Mouse (Mus musculus): ENCODE measurements at regions not wholly inside any gene's neighbourhood (a gene's known extent, or its start where the extent isn't known, plus 50 kb on each side); places are given as distances from the start of the nearest gene placed in this dataset.

DNA sequence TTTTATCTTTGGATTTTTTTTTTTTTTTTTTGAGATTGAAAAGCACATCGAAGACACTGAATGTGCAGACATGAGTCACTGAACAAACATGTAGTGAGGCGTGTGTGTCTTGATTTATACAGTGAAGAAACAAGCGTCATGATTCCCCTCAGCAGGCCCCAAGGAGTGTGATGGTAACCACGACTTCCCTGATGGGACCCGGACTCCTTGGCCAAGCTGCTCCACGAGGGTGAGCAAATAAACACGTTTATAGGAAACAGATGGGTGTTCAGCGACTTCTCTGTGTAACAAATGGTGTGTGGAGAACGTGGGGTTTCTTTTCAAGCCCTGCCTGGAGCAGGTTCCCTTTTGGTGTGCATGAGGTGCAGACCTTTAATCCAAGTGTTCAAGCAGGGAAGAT lies 228.9 kb upstream of the Elac2 start:
- no peak overlapping the region for H3K27ac ChIP-seq (ENCODE audit: low read length)
- no peaks in the 10 kb centered on the region for H3K36me3 ChIP-seq (ENCODE audit: control insufficient read depth, insufficient read depth, low read length)
- ATAC-seq = no peak
- no peak overlapping the region for H3K4me2 ChIP-seq (ENCODE audit: low read length)
- H3K9ac ChIP-seq (ENCODE audit: low read depth, low read length) = no peak overlapping the region
- no peak overlapping the region for H3K4me3 ChIP-seq (ENCODE audit: low read depth, low read length)
- no peaks in the 10 kb centered on the region for H3K27me3 ChIP-seq (ENCODE audit: control insufficient read depth, insufficient read depth, low read depth, low read length)
- WGBS = 69% methylated on average over 9 of the region's 9 CpGs
- H3K9me3 ChIP-seq (replicated peaks; ENCODE audit: control insufficient read depth, low read length, poor library complexity, severe bottlenecking) = no peaks in the 10 kb centered on the region
- peaks cover 5% of the 10 kb centered on the region for H3K4me1 ChIP-seq (ENCODE audit: control insufficient read depth, insufficient read depth, low read length)

DNA sequence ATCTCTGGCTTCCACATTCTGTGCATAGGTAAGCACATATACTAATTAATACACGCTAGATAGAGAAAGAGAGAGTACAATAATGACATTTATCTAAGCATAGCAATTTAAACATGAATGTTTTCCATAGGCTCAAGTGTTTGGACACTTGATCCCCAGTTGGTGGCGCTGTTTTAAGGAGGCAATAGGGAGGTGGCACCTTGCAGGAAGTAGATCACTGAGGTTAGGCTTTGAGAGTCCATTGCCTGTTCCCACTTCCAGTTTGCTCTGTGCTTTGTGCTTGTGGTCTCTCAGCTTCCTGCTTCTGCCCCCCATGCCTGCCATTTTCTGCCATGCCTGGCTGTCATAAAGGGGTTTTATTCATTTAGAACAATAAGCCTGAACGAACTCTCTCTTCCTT lies 226.5 kb upstream of the Elac2 start:
- no peaks in the 10 kb centered on the region for H3K27me3 ChIP-seq (ENCODE audit: control insufficient read depth, insufficient read depth, low read depth, low read length)
- H3K4me1 ChIP-seq (ENCODE audit: control insufficient read depth, insufficient read depth, low read length) = peaks cover 5% of the 10 kb centered on the region
- no peak overlapping the region for H3K4me3 ChIP-seq (ENCODE audit: low read depth, low read length)
- WGBS = 52% methylated on average over 3 of the region's 3 CpGs
- no peak overlapping the region for H3K27ac ChIP-seq (ENCODE audit: low read length)
- no peak overlapping the region for H3K9ac ChIP-seq (ENCODE audit: low read depth, low read length)
- no peak overlapping the region for H3K4me2 ChIP-seq (ENCODE audit: low read length)
- no peaks in the 10 kb centered on the region for H3K36me3 ChIP-seq (ENCODE audit: control insufficient read depth, insufficient read depth, low read length)
- ATAC-seq = no peak
- H3K9me3 ChIP-seq (replicated peaks; ENCODE audit: control insufficient read depth, low read length, poor library complexity, severe bottlenecking) = no peaks in the 10 kb centered on the region

DNA sequence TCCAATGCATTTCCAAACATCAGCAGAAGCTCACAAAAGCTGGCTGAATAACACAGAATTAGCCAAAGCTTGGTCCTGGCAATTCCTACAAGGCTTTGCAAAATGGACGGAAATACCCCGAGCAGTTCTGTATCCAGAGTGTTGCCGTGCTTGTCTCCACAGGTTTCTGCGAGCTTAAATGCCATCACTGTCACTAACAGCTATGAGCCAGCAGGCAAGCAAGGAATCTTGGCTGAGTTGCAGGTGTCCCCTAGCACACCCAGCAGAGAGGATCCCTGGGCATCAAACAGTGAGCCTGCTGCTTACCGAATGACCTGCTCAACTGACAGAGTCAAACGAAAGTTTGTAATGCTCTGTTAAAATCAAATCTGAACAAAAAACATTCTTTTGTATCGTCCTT lies 226.0 kb upstream of the Elac2 start:
- WGBS = 25% methylated on average over 7 of the region's 7 CpGs
- Histone ChIP-seq H3K9me3 (replicated peaks; ENCODE audit: control insufficient read depth, low read length, poor library complexity, severe bottlenecking) (no peaks in the 10 kb centered on the region), H3K4me1 (ENCODE audit: control insufficient read depth, insufficient read depth, low read length) (peaks cover 5% of the 10 kb centered on the region), H3K4me3 (ENCODE audit: low read depth, low read length) (no peak overlapping the region), H3K27me3 (ENCODE audit: control insufficient read depth, insufficient read depth, low read depth, low read length) (no peaks in the 10 kb centered on the region), H3K27ac (ENCODE audit: low read length) (no peak overlapping the region), H3K36me3 (ENCODE audit: control insufficient read depth, insufficient read depth, low read length) (no peaks in the 10 kb centered on the region), H3K4me2 (ENCODE audit: low read length) (no peak overlapping the region), H3K9ac (ENCODE audit: low read depth, low read length) (no peak overlapping the region)
- ATAC-seq = no peak

DNA sequence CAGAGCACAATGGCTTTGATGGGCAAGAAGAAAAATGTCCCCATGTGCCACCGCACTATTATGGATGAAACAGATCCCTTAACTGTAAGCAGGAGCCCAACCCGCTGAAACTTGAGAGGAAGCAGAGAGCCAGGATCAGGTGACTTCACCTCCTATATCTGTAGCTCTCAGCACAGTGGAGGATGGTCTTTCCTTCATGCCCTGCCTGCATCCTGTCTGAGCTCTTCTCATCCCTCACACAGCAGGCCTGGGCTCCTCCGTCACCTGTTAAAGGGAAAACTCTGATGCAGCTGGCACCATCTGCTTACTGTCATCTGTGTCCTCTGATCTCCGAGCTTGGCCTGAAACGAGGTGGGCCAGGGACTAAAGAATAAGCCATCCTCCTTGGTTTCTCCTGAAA lies 224.8 kb upstream of the Elac2 start:
- H3K4me2 ChIP-seq (ENCODE audit: low read length) = no peak overlapping the region
- no peaks in the 10 kb centered on the region for H3K27me3 ChIP-seq (ENCODE audit: control insufficient read depth, insufficient read depth, low read depth, low read length)
- H3K9me3 ChIP-seq (replicated peaks; ENCODE audit: control insufficient read depth, low read length, poor library complexity, severe bottlenecking) = no peaks in the 10 kb centered on the region
- no peaks in the 10 kb centered on the region for H3K36me3 ChIP-seq (ENCODE audit: control insufficient read depth, insufficient read depth, low read length)
- H3K4me3 ChIP-seq (ENCODE audit: low read depth, low read length) = no peak overlapping the region
- peaks cover 5% of the 10 kb centered on the region for H3K4me1 ChIP-seq (ENCODE audit: control insufficient read depth, insufficient read depth, low read length)
- H3K27ac ChIP-seq (ENCODE audit: low read length) = no peak overlapping the region
- no peak for ATAC-seq
- 62% methylated on average over 5 of the region's 5 CpGs for WGBS
- no peak overlapping the region for H3K9ac ChIP-seq (ENCODE audit: low read depth, low read length)

DNA sequence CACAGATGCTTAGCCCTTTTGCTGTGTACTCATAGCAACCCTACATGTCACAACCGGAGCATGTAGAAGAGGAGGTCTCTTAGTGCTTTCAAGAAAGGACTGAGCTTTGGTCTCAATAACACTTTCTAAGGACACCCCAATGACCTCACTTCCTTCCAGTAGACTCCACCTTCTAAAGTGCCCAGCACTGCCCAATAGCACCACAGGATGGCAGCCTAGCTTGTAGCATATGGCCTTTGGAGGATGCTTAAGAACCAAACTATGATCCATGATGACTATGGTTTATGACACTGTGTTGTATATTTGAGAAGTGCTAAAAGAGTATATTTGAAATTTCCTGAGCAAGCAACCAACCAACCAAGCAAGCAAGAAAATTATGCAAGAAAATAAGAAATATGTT lies 223.3 kb upstream of the Elac2 start:
- Histone ChIP-seq H3K4me3 (ENCODE audit: low read depth, low read length) (no peak overlapping the region), H3K27ac (ENCODE audit: low read length) (no peak overlapping the region), H3K4me1 (ENCODE audit: control insufficient read depth, insufficient read depth, low read length) (peaks cover 5% of the 10 kb centered on the region), H3K9me3 (replicated peaks; ENCODE audit: control insufficient read depth, low read length, poor library complexity, severe bottlenecking) (no peaks in the 10 kb centered on the region), H3K9ac (ENCODE audit: low read depth, low read length) (no peak overlapping the region), H3K4me2 (ENCODE audit: low read length) (no peak overlapping the region), H3K27me3 (ENCODE audit: control insufficient read depth, insufficient read depth, low read depth, low read length) (no peaks in the 10 kb centered on the region), H3K36me3 (ENCODE audit: control insufficient read depth, insufficient read depth, low read length) (no peaks in the 10 kb centered on the region)
- 94% methylated on average over 1 of the region's 1 CpGs for WGBS
- no peak for ATAC-seq

DNA sequence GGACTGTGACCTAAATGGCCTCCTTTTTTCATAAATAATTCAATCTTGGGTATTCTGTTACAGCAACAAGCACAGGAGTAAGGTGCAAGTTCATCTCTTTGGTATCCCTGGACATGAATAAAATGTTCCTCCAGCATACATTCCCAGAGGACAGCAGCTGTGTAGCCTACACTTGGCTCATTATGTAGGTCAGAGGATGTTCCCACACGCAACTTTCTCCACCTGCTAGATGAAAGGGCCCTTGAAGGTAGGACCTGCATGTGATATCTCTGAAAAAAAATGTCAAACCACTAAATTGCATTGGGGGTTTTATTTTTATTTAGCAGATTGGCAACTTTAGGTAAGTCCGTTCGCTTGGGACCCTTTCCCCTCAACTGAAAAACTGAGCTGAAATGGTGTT lies 218.2 kb upstream of the Elac2 start:
- WGBS = 93% methylated on average over 3 of the region's 3 CpGs
- Histone ChIP-seq H3K9me3 (replicated peaks; ENCODE audit: control insufficient read depth, low read length, poor library complexity, severe bottlenecking) (no peaks in the 10 kb centered on the region), H3K9ac (ENCODE audit: low read depth, low read length) (no peak overlapping the region), H3K36me3 (ENCODE audit: control insufficient read depth, insufficient read depth, low read length) (no peaks in the 10 kb centered on the region), H3K4me3 (ENCODE audit: low read depth, low read length) (no peak overlapping the region), H3K4me1 (ENCODE audit: control insufficient read depth, insufficient read depth, low read length) (no peaks in the 10 kb centered on the region), H3K27me3 (ENCODE audit: control insufficient read depth, insufficient read depth, low read depth, low read length) (no peaks in the 10 kb centered on the region), H3K27ac (ENCODE audit: low read length) (no peak overlapping the region), H3K4me2 (ENCODE audit: low read length) (no peak overlapping the region)
- no peak for ATAC-seq

DNA sequence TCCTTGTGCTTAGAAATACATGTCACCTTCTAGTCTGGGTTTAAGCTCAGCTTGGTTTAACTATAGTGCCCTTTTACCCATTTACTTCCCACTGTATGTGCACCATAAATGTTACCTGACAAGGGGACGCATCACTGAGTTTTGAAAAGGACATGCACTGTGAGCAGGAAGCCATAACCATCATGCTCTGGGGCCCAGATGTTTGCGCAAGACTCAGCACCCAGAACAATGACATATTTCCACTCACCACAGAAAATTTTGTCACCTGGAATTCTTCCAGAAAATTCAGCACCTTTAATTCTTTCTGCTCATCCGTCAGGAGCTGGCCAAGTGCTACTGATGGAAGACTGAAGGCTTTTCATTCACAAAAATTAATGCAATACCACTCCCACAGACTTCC lies 216.1 kb upstream of the Elac2 start:
- no peak for ATAC-seq
- 84% methylated on average over 3 of the region's 3 CpGs for WGBS
- no peak overlapping the region for H3K4me2 ChIP-seq (ENCODE audit: low read length)

DNA sequence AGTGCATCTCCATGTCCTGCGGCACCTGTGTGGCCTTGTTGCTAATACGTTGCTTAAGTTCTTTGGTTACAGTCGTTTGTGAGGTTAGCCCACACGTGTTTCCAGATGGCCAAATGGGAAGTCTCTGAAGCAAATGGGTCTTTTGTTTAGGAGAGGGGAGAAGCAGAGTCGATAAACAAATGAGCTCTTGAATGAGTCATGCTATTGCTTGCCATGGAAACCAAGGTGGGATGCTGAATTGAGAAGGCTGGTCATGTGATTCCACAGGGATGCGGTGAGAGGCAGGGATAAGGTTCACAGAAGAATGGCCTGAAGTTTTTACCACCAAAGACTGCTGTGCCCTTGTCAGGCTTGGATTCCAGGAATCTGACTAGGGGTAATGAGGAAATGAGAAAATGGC lies 214.8 kb upstream of the Elac2 start:
- Histone ChIP-seq H3K4me1 (ENCODE audit: control insufficient read depth, insufficient read depth, low read length) (no peaks in the 10 kb centered on the region), H3K9me3 (replicated peaks; ENCODE audit: control insufficient read depth, low read length, poor library complexity, severe bottlenecking) (no peaks in the 10 kb centered on the region), H3K27ac (ENCODE audit: low read length) (no peak overlapping the region), H3K27me3 (ENCODE audit: control insufficient read depth, insufficient read depth, low read depth, low read length) (no peaks in the 10 kb centered on the region), H3K36me3 (ENCODE audit: control insufficient read depth, insufficient read depth, low read length) (no peaks in the 10 kb centered on the region), H3K4me3 (ENCODE audit: low read depth, low read length) (no peak overlapping the region), H3K9ac (ENCODE audit: low read depth, low read length) (no peak overlapping the region), H3K4me2 (ENCODE audit: low read length) (no peak overlapping the region)
- ATAC-seq = no peak
- 57% methylated on average over 6 of the region's 6 CpGs for WGBS

More for the DNA sequence above, 216.1 kb upstream of the Elac2 start:
- Histone ChIP-seq H3K9me3 (replicated peaks; ENCODE audit: control insufficient read depth, low read length, poor library complexity, severe bottlenecking) (no peaks in the 10 kb centered on the region), H3K27me3 (ENCODE audit: control insufficient read depth, insufficient read depth, low read depth, low read length) (no peaks in the 10 kb centered on the region), H3K9ac (ENCODE audit: low read depth, low read length) (no peak overlapping the region), H3K4me3 (ENCODE audit: low read depth, low read length) (no peak overlapping the region), H3K27ac (ENCODE audit: low read length) (no peak overlapping the region), H3K4me1 (ENCODE audit: control insufficient read depth, insufficient read depth, low read length) (no peaks in the 10 kb centered on the region), H3K36me3 (ENCODE audit: control insufficient read depth, insufficient read depth, low read length) (no peaks in the 10 kb centered on the region)

DNA sequence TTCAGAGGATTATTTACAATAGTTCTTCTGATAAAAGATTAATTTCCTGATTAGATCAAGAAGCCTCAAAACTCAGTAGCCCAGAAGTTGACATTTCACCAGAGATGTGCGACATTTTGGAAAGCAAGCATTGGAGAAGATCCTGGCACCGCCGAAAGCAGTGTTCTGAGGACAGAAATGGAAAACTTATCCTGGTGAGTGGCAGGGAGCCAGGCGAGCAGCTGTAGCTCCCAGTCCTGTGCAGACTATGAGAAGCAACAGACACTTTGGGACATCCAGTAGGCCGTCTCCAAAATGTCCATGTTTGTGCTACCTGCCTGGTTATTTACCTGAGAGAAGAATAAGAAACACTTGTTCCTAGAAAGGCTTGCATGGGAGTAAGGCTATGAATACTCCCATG lies 202.1 kb upstream of the Elac2 start:
- H3K27ac ChIP-seq (ENCODE audit: low read length) = no peak overlapping the region
- no peak overlapping the region for H3K4me2 ChIP-seq (ENCODE audit: low read length)
- H3K9ac ChIP-seq (ENCODE audit: low read depth, low read length) = no peak overlapping the region
- 87% methylated on average over 5 of the region's 5 CpGs for WGBS
- ATAC-seq = no peak
- no peaks in the 10 kb centered on the region for H3K36me3 ChIP-seq (ENCODE audit: control insufficient read depth, insufficient read depth, low read length)
- H3K9me3 ChIP-seq (replicated peaks; ENCODE audit: control insufficient read depth, low read length, poor library complexity, severe bottlenecking) = no peaks in the 10 kb centered on the region
- H3K4me3 ChIP-seq (ENCODE audit: low read depth, low read length) = no peak overlapping the region
- no peaks in the 10 kb centered on the region for H3K27me3 ChIP-seq (ENCODE audit: control insufficient read depth, insufficient read depth, low read depth, low read length)
- no peaks in the 10 kb centered on the region for H3K4me1 ChIP-seq (ENCODE audit: control insufficient read depth, insufficient read depth, low read length)

All from midbrain, embryonic 16.5 days (tissue).